Mouse (Mus musculus) left cerebral cortex, postnatal 25 days (tissue): ENCODE results near the gene Psmb5. TPM values are rescaled to one million over a fixed set of nuclear protein-coding genes. Genes with fewer than 3 reads are reported as not detected.

Experiments
- DNase-seq, 2 experiments: peaks; one replicate each; pipeline ENCODE4 v3.0.0; 2022; ENCODE audit warnings: low spot score in 2 of 2, mixed read lengths in 1 of 2
- intact Hi-C: fragments of 180-260 bp; cut with DNase I; formaldehyde crosslinking; loops from one replicate; pipeline ENCODE4 v1.15.1; 2025
- microRNA-seq, 2 experiments: library from miRNA; unstranded; fragments of <30 nt; microRNA quantifications; one replicate each; pipeline ENCODE4 v1.2.0; 2022
- total RNA-seq, 2 experiments: library from RNA; stranded (reverse); gene quantifications; 2 replicates each; pipeline ENCODE4 v1.2.3; 2021

Psmb5 gene
- total RNA-seq, 2 experiments from 2014 or later, result 164 to 182 TPM

DNA sequence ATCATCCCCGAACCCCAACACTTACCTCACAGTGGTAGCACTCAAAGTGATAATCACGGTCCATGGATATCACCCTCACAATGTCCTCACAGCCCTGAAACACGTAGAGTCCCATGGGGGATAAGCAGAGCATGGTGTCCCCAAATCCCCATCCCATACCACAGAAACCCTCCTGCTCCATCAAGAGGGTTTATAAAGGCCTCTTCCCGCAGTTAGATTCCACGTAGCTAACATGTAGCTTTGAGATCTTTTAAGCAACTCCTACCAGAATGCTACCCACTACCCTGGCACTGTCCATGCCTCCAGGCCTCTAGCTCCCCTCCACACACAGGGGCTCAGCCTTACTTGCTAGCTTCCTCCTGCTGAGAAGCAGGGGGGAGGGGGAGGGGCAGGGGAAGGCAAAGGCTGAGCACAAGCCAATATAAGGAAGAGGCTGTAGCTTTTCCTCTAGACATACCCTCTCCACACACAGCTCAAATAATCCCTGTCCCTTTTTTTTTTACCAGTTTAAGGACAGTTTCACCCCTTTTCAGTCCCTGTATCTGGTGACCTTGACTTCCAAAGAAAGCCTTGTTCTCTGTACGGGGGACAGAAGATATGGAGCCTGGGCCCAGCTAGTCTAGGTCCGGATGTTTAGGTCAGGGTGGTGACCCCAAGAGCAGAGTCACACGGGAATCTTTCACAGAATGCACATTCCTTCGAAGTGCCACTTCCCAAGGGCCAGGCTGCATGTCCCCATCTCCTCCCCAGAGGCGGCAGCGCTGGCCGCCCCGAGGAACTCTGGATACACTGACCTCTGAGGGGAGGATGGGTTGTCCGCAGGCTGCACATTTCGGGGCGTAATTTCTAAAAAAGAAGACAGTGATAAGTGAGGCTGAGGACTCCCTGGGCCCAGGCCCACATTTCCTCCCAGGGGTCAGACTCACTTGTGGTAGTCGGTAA lies 48.1 kb downstream of the Psmb5 start:
- intact Hi-C loops, result loop anchor here (1.0 to 5.0 kb wide), 4 partner anchors 68 to 507 kb away; partner anchors contain the start of gene Cdh24

GRCm38 (mm10) chr14:54568694-54569414 lies 49.0 kb downstream of the Psmb5 start:
- intact Hi-C loops, result loop anchor here (1.0 to 5.0 kb wide), 4 partner anchors 68 to 507 kb away; partner anchors contain the start of gene Cdh24
- DNase-seq, result peak; percentile 64 to 73

More for the DNA sequence above, 48.1 kb downstream of the Psmb5 start:
- no peak for DNase-seq

Small RNAs within 50 kb of the gene (microRNA-seq; reads per million reads assigned to microRNA genes)
- gene Mir686 (0 reads per million in 2 experiments), gene Mir6948 (0.34 to 0.50 reads per million in 2 experiments)

Other genes with a start within 250 kb of the Psmb5 start
- 1 to 10 TPM; 1.7 to 2.8 TPM for gene Slc7a7, start 200.2 kb downstream of the Psmb5 start, total RNA-seq
- 10 to 100 TPM; 89.1 to 94.2 TPM for gene Mrpl52, start 191.1 kb downstream of the Psmb5 start, total RNA-seq
- 10 to 100 TPM in 1 of 2 experiments, 1 to 10 TPM in 1; 7.9 to 14.8 TPM for gene Mmp14, start 186.4 kb downstream of the Psmb5 start, total RNA-seq
- gene Lrp10, start 153.9 kb downstream of the Psmb5 start, total RNA-seq, result 10 to 100 TPM; 20.6 to 26.9 TPM
- 1 to 10 TPM; 3.5 to 6.6 TPM for gene Rem2, start 141.9 kb downstream of the Psmb5 start, total RNA-seq
- gene Prmt5, start 100.5 kb downstream of the Psmb5 start, total RNA-seq, result 10 to 100 TPM; 49.3 to 54.7 TPM
- 1 to 10 TPM; 1.9 TPM for gene Haus4, start 63.4 kb downstream of the Psmb5 start, total RNA-seq
- 1 to 10 TPM; 1.6 to 2.1 TPM for gene Ajuba, start 40.5 kb downstream of the Psmb5 start, total RNA-seq
- 10 to 100 TPM in 1 of 2 experiments, 1 to 10 TPM in 1; 8.9 to 10.4 TPM for gene 4931414P19Rik, start 12.0 kb downstream of the Psmb5 start, total RNA-seq
- under 1 TPM in 1 of 2 experiments, not detected in 1; 0.07 TPM for gene Psmb11, start 3.4 kb upstream of the Psmb5 start, total RNA-seq
- gene Gm17606, start 22.9 kb upstream of the Psmb5 start, total RNA-seq, result not detected
- 10 to 100 TPM in 1 of 2 experiments, 1 to 10 TPM in 1; 8.0 to 11.1 TPM for gene Cdh24, start 23.3 kb upstream of the Psmb5 start, total RNA-seq
- 10 to 100 TPM; 22.8 to 24.2 TPM for gene 1700123O20Rik, start 68.2 kb upstream of the Psmb5 start, total RNA-seq
- gene Acin1, start 68.9 kb upstream of the Psmb5 start, total RNA-seq, result 100 to 1,000 TPM; 180 to 192 TPM
- gene Gm29776, start 80.8 kb upstream of the Psmb5 start, total RNA-seq, result under 1 TPM in 1 of 2 experiments, not detected in 1; 0.14 TPM
- gene Cebpe, start 94.2 kb upstream of the Psmb5 start, total RNA-seq, result not detected
- 10 to 100 TPM; 53.9 to 60.2 TPM for gene Slc7a8, start 163.9 kb upstream of the Psmb5 start, total RNA-seq
- not detected for gene Rnf212b, start 196.1 kb upstream of the Psmb5 start, total RNA-seq